Mouse (Mus musculus): ENCODE measurements around the gene Nat8f4.
"Not testable (repeated sequence)": the region's sequence is repeated elsewhere in the genome, so short reads cannot be mapped to it uniquely, and the experiment has no call there.

Nat8f4 gene

GRCm38 (mm10) chr6:85904642-85905061 is at the start of gene Nat8f4:
Gene Nat8f4, minus strand, starts transcription at chr6:85904884.
- peak; percentile 66 to 82 for DNase-seq (ENCODE audit: low spot score in 2 of 2)

GRCm38 (mm10) chr6:85948549-85948948 is 43.9 kb upstream of the Nat8f4 start:
- no peak for DNase-seq (ENCODE audit: low spot score in 2 of 2)

- DNase-seq (ENCODE audit: low spot score in 2 of 2), result no peak
Observed at GRCm38 (mm10) chr6:85942469-85942868, 37.8 kb upstream of the Nat8f4 start.

GRCm38 (mm10) chr6:85938701-85939100 is 34.0 kb upstream of the Nat8f4 start:
- no peak for DNase-seq (ENCODE audit: low spot score in 2 of 2)

GRCm38 (mm10) chr6:85936508-85937465 is 32.1 kb upstream of the Nat8f4 start:
- peak; percentile 52 to 85 for DNase-seq (ENCODE audit: low spot score in 2 of 2)

- no peak for DNase-seq (ENCODE audit: low spot score in 2 of 2)
Observed at GRCm38 (mm10) chr6:85935646-85936045, 31.0 kb upstream of the Nat8f4 start.

- no peak for DNase-seq (ENCODE audit: low spot score in 2 of 2)
Observed at GRCm38 (mm10) chr6:85934047-85934446, 29.4 kb upstream of the Nat8f4 start.

- DNase-seq (ENCODE audit: low spot score in 2 of 2), result no peak
Observed at GRCm38 (mm10) chr6:85929312-85929711, 24.6 kb upstream of the Nat8f4 start.

GRCm38 (mm10) chr6:85927476-85928464 is 23.1 kb upstream of the Nat8f4 start:
- DNase-seq (ENCODE audit: low spot score in 2 of 2), result no peak

GRCm38 (mm10) chr6:85926709-85927108 is 22.0 kb upstream of the Nat8f4 start:
- DNase-seq (ENCODE audit: low spot score in 2 of 2), result no peak

- DNase-seq (ENCODE audit: low spot score in 2 of 2), result no peak
Observed at GRCm38 (mm10) chr6:85923643-85924042, 19.0 kb upstream of the Nat8f4 start.

- no peak for DNase-seq (ENCODE audit: low spot score in 2 of 2)
Observed at GRCm38 (mm10) chr6:85919401-85919800, 14.7 kb upstream of the Nat8f4 start.

GRCm38 (mm10) chr6:85918341-85918740 is 13.7 kb upstream of the Nat8f4 start:
- DNase-seq (ENCODE audit: low spot score in 2 of 2), result not testable (repeated sequence)

- DNase-seq (ENCODE audit: low spot score in 2 of 2), result no peak
Observed at GRCm38 (mm10) chr6:85916596-85916995, 11.9 kb upstream of the Nat8f4 start.

- DNase-seq (ENCODE audit: low spot score in 2 of 2), result peak; percentile 61 to 83
Observed at GRCm38 (mm10) chr6:85915539-85916513, 11.1 kb upstream of the Nat8f4 start, which contains the start of gene Nat8f1. Gene Nat8f1, minus strand, starts transcription at chr6:85915687.

GRCm38 (mm10) chr6:85915141-85915538 is 10.5 kb upstream of the Nat8f4 start:
- DNase-seq (ENCODE audit: low spot score in 2 of 2), result no peak

GRCm38 (mm10) chr6:85911587-85911986 is 6.9 kb upstream of the Nat8f4 start, which contains the start of gene Tprkb:
Gene Tprkb, plus strand, starts transcription at chr6:85911865.
- DNase-seq (ENCODE audit: low spot score in 2 of 2), result no peak

GRCm38 (mm10) chr6:85909704-85910103 is 5.0 kb upstream of the Nat8f4 start:
- no peak for DNase-seq (ENCODE audit: low spot score in 2 of 2)

- DNase-seq (ENCODE audit: low spot score in 2 of 2), result no peak
Observed at GRCm38 (mm10) chr6:85908341-85908740, 3.7 kb upstream of the Nat8f4 start.

GRCm38 (mm10) chr6:85906911-85907351 is 2.2 kb upstream of the Nat8f4 start:
- peak in 1 of 2 experiments; percentile 35 for DNase-seq (ENCODE audit: low spot score in 2 of 2)

- DNase-seq (ENCODE audit: low spot score in 2 of 2), result no peak
Observed at GRCm38 (mm10) chr6:85902303-85902702, 2.4 kb downstream of the Nat8f4 start.

All from cerebellum, postnatal 4 days (tissue).